Mouse (Mus musculus) CH12F3 (cell line): ENCODE results near the gene Mrpl9.

Experiments
- in situ Hi-C: fragments of 300-500 bp; cut with MboI; formaldehyde crosslinking; loops from 2 replicates; pipeline ENCODE4 v1.14.3; 2020; ENCODE audit warnings: low sequenced_read_pairs

Mrpl9 gene

DNA sequence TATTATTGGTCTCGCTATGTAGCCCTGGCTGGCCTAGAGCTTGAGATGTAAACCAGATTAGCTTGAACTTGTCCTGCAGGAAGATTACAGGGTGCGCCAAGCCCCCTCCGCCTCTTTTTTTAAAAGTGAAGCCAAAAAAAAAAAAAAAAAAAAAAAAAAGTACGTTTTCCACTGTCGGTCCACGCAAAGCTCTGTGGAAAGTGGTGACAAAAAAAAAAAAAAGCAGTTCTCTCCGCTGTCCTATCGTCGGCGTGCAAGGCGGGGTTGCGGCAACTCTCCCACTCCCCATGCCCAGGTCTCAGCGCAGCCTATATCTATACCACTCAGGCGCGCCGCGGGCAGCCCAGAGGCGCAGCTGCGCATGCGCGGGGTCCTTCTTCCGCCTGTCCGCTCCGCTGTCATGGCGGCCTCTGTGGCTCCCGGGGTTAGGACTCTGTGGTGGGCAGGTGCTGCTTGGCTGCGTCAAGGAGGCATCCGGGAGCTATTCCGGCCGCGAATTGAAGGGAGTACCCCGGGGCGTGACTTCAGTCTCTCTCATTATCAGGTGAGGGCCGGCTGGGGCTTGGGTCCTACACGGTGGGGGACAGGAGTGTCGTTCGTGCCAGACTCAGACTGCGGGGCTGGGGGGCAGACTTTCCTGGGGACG is at the start of gene Mrpl9:
Gene Mrpl9 (plus strand): TSS at position 368 of the 646 bp plus-strand sequence.
- in situ Hi-C loops = loop anchor here (10.0 kb wide), 1 partner anchor 68 kb away; the partner anchor contains the start of gene Rorc

GRCm38 (mm10) chr3:94396336-94396735 is 46.8 kb upstream of the Mrpl9 start:
- in situ Hi-C loops = no loop called here

DNA sequence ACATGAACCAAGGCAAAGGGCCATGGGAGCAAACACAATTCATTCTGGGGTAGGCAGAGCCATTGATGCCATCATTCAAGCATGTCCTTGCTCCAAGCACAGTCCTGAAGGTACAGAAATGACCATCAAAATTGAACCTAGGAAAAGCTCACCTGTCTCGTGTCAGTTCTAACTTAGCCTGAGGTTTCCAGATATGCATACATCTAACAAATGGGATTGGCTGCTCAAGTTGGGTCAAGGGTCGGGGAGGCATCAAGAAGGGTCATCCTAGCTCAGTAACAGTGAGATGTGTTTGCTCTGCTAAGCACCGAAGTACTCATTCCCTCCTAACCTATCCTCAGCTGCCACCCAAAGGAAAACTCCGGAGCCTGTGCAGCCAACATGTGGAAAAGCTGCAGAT is 46.3 kb upstream of the Mrpl9 start:
- in situ Hi-C loops = no loop called here

DNA sequence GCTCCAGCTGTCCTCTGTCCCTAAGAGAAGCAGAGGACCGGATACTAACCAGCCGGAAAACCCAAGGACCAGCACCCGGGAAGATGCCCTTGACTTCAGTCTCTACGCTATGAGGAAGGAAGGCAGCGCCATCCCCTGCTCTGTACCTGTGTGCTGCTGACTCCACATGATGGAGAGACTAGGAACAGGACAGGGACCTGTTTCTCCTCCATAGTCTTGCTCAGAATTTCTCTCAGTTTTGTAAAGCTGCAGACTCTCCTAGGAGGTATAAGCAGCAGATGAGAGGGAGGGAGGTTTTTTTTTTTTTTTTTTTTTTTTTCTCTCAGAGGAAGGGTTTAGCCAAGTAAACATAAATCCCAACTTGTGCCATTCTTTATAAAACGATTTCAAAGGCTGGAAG is 44.9 kb upstream of the Mrpl9 start, which contains the start of gene Lingo4:
Gene Lingo4 (plus strand): TSS at position 301 of the 400 bp plus-strand sequence.
- in situ Hi-C loops = no loop called here

DNA sequence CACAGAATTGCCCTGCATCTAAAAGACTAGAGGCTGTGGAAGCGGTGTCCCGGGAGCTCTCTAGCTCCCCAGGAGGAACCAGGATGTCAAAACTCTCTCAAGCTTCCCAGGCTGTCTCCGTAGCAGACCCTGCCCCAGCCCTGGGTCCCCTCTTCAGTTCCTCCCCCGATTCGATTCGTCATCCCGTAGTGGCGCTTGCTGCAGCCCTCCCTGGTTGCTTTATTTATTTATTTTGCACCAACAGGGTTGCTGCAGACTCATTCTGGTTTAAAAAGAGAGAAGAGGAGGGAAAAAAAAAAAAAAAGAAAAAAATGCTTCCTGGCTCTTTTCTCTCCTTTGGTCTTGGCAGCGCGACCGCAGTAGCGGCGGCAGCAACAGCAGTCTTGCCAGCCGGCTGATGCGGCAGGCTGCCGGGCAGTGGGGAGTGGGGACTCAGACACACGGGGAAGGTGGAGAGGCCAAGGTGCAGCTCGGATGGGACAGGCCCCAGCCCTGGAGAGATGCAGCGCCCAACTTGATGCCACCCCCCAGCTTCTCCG is 44.1 kb upstream of the Mrpl9 start:
- in situ Hi-C loops = no loop called here

GRCm38 (mm10) chr3:94399663-94400310 is 43.3 kb upstream of the Mrpl9 start:
- in situ Hi-C loops = no loop called here

DNA sequence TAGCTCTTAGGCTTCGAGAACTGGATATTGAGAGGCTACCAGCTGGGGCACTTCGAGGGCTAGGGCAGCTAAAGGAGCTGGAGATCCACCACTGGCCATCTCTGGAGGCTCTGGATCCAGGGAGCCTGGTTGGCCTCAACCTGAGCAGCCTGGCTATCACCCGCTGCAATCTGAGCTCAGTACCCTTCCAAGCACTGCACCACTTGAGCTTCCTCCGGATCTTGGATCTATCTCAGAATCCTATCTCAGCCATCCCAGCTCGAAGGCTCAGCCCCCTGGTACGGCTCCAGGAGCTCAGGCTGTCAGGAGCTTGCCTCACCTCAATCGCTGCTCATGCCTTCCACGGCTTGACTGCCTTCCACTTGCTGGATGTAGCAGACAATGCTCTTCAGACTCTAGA is 40.7 kb upstream of the Mrpl9 start:
- in situ Hi-C loops = no loop called here

DNA sequence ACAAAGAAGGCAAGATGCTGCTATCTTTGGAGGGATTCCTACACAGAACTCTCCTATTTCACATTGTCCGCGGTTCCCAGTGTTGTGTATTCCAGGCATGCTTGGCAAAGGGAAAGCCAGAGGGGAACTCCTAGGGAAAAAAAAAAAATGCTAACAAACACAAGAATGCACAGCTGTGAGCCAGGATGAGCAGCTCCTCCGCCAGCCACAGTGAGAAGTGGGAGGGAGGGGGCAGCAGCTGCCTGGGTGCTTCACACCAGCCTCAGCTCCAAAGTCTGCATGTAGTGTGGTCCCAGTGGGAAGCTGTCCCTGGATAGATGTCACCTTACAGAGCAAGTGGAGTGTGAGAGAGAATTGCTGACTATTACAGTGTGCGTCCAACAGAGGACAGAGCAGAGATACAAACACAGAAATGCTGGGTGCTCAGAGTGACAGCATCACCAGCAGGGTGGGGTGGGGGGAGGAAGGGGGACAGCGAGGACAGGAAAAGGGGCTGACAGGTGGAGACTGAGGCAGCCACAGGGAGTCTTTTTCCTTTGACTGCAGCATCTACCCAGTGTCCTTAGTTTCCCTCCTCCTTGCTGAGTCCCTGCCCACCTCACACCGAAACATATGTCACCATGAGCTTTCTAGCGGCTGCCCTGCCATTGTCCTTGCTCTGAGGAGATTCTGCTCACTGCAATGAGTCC is 38.6 kb upstream of the Mrpl9 start:
- in situ Hi-C loops = no loop called here

DNA sequence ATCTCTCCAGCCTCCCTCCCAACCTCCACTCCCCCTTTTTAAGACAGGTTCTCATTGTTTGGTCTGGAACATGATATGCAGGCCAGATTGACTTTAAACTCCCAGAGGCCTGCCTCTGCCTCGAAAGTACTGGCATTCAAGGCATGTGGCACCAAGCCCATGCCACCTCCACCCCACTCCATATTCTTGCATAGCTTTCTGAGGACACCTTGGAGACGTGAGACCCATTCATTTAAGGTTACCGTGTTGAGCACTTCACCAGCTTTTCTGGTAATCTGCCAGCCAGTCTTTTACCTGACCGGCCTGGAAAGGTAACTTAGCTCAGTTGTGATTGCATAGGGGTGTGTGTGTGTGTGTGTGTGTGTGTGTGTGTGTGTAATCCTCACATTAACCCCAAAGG is 37.6 kb upstream of the Mrpl9 start:
- in situ Hi-C loops = no loop called here

DNA sequence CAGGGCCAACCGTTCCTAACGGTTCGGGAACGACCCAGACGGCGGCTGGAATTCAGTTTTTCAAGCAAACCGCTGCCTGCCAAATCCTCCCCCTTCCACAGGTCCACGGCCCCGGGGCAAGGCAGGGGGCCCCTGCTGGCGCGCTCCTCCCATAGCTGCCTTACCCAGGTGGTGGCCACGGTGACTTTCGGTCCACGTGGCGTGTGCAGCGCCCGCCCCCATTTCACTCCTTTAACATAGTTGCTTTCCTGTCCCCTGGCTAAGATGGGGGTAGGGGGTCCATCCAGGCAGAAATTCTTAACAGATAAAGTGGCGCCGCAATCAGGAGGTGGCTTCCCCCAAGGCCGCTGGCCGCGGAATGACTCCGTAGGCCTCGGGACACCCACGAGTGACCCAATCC is 30.6 kb upstream of the Mrpl9 start:
- in situ Hi-C loops = no loop called here

DNA sequence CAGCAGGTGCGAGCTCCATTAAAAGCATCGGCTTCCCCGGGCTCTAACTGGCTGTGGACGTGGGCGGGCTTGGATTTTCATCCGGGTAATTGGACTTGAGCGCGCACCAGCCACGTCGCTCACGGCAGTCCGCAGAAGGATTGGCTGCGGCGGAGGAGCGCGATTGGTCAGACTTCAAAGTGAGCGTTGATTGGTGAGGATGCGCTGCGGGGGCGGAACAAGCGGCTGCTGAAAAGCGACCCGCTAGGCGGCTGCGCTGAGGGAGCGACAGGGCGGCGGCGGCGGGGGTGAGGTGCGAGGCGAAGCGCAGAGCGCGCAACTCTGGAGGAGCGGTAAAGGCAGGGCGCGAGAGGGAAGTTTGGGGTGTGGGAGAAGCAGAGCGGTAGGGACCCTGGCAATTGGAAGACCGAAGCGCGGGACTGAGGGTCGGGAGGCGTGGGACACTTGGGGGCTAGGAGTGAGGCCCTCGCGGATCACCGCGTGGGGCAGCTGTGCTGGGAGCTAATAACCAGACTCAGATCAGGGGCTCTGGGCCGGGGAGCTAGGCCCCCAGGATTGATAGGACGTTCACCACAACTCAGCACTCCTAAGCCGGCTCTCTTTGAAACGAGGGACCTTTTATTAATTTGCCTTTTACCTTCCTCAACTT is 30.0 kb upstream of the Mrpl9 start, which contains the start of gene Tdrkh:
Gene Tdrkh (plus strand): TSS at position 243 of the 649 bp plus-strand sequence.
- in situ Hi-C loops = no loop called here

- in situ Hi-C loops = no loop called here
Observed at GRCm38 (mm10) chr3:94430980-94431379, 12.1 kb upstream of the Mrpl9 start.

DNA sequence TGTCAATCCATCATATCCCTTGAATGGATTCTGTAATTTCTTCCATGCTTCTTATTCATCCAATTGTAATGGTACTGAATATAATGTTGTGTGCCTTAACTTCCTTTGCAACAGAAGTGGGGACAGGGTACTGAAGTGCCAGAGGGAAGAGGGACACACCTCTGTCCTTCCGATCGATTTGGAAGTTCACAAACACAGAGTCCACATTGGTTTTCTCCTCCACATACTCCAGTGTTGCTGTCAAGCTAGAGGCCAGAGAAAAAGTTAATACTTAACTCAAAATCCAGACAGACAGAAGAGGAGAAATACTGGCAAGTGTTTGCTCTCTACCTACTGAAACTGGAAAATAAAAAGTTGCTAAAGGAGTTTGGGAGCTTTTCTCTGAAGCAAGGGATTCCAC is 8.8 kb upstream of the Mrpl9 start:
- in situ Hi-C loops = no loop called here

GRCm38 (mm10) chr3:94436420-94436819 is 6.7 kb upstream of the Mrpl9 start:
- in situ Hi-C loops = no loop called here

GRCm38 (mm10) chr3:94441182-94441581 is 1.9 kb upstream of the Mrpl9 start:
- in situ Hi-C loops = loop anchor here (10.0 kb wide), 1 partner anchor 66 kb away; the partner anchor contains the start of gene Rorc

- in situ Hi-C loops = loop anchor here (10.0 kb wide), 1 partner anchor 69 kb away; the partner anchor contains the start of gene Rorc
Observed at GRCm38 (mm10) chr3:94443597-94443964, 463 bp downstream of the Mrpl9 start, which contains the start of gene Oaz3. Gene Oaz3 (minus strand): TSS chr3:94443915.

GRCm38 (mm10) chr3:94449377-94449776 is 6.3 kb downstream of the Mrpl9 start:
- in situ Hi-C loops = loop anchor here (10.0 kb wide), 1 partner anchor 75 kb away; the partner anchor contains the start of gene Rorc

DNA sequence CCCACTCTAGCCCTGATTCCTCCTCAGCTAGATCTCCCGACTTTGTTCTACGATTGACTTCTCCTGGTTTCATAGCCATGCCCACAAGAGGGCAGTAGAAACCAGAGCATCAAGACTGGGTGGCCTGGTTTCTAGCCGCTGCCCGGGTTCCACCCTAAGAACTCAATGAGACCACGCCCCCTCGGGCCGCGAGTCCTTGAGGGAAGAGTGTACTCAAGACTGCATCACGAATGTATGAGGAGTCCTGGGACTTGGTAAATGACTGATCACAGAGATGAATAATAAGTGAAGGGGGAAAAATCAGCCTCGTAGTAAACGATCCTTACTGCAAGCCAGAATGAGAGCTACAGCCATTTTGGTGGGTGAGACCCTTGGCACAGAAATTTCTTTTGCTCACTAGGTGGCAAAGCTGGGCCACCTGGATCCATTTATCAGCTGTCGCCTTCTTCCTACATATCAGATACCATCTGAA is 13.4 kb downstream of the Mrpl9 start:
- in situ Hi-C loops = loop anchor here (25.0 kb wide), 1 partner anchor 381 kb away; the partner anchor contains the start of gene Pogz

- in situ Hi-C loops = loop anchor here (25.0 kb wide), 1 partner anchor 380 kb away; the partner anchor contains the start of gene Pogz
Observed at GRCm38 (mm10) chr3:94457055-94457454, 13.9 kb downstream of the Mrpl9 start.

DNA sequence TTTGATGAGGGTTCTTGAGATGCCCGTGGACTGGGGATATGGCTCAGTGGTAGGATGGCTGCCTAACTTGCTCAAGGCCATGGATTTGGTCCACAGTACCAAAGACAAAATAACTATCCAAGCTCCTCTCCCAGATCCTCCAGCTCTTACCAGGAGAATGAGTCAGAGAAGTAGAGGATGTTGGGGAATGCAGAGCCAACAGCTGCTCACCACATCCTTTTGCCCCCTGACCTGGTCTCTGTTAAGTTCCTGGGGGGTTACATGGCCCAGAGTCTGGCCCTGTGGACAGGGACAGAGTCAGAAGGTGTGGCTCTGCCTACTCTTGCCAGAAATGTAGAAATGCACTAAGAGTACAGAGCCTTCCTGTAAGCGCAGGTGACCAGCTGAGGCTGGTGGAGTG is 16.7 kb downstream of the Mrpl9 start:
- in situ Hi-C loops = loop anchor here (25.0 kb wide), 1 partner anchor 377 kb away; the partner anchor contains the start of gene Pogz
